Mouse (Mus musculus) stomach, embryonic 14.5 days (tissue): ENCODE results near the gene Tex9. TPM values are rescaled to one million over a fixed set of nuclear protein-coding genes. Genes with fewer than 3 reads are reported as not detected.

ENCODE experiments used
- ATAC-seq: fragments of 200-750 bp; cut with Nextera tagmentation; 2 replicates; pipeline ENCODE4 v1.8.0; 2017; ENCODE audit warnings: low read depth, moderate TSS enrichment; ENCODE audit not compliant: insufficient number of reproducible peaks, insufficient read depth, low FRiP score
- H3K27ac ChIP-seq: fragments of 300-500 bp; sonication (generic); 2 replicates; pipeline ENCODE4 v1.5.1; 2014; ENCODE audit warnings: mild to moderate bottlenecking, low read length, moderate library complexity, mixed read lengths
- H3K27me3 ChIP-seq: fragments of 300-500 bp; sonication (generic); 2 replicates; pipeline ENCODE4 v1.6.1; 2014; ENCODE audit warnings: low read length, control low read depth, mixed read lengths; ENCODE audit not compliant: control insufficient read depth, insufficient read depth
- H3K36me3 ChIP-seq: fragments of 300-500 bp; sonication (generic); 2 replicates; pipeline ENCODE4 v1.6.1; 2014; ENCODE audit warnings: mild to moderate bottlenecking, control low read depth, low read length, moderate library complexity, mixed read lengths; ENCODE audit not compliant: control insufficient read depth, insufficient read depth
- H3K4me1 ChIP-seq: fragments of 300-500 bp; sonication (generic); 2 replicates; pipeline ENCODE4 v1.6.1; 2014; ENCODE audit warnings: low read length, control low read depth, mixed read lengths; ENCODE audit not compliant: control insufficient read depth, insufficient read depth
- H3K4me2 ChIP-seq: fragments of 300-500 bp; sonication (generic); replicated peaks from 2 replicates; pipeline ENCODE4 v1.6.1; 2014; ENCODE audit warnings: low read depth, low read length, control low read depth
- H3K4me3 ChIP-seq: fragments of 300-500 bp; sonication (generic); 2 replicates; pipeline ENCODE4 v1.5.1; 2014; ENCODE audit warnings: low read depth, low read length, control low read depth
- H3K9ac ChIP-seq: fragments of 300-500 bp; sonication (generic); replicated peaks from 2 replicates; pipeline ENCODE4 v1.6.1; 2014; ENCODE audit warnings: low read depth, mild to moderate bottlenecking, control low read depth, low read length, moderate library complexity, mixed read lengths
- H3K9me3 ChIP-seq: fragments of 300-500 bp; sonication (generic); 2 replicates; pipeline ENCODE4 v1.6.1; 2016; ENCODE audit warnings: low read depth, low read length, control low read depth; ENCODE audit not compliant: control insufficient read depth
- WGBS: fragments of 180-500 bp; shearing (Covaris S2); extraction: QIAGEN DNeasy Blood & Tissue Kit; methylation state at CpG from one replicate; pipeline ENCODE4 v1.1.7; 2014; 5-methylcytosine and 5-hydroxymethylcytosine counted together
- polyA plus RNA-seq: library from polyadenylated mRNA; unstranded; fragments of >200 nt; fragmentation: Nextera tagmentation; extraction: Ambion mirVana; gene quantifications from 2 replicates; pipeline ENCODE4 v1.2.1, GENCODE M21; 2014

Gene Tex9
- polyA plus RNA-seq, 1 experiment from 2014 or later = 36.2 TPM

- Histone ChIP-seq H3K4me2 (peak overlapping the region; percentile 62), H3K9ac (no peak overlapping the region; the same call in 1 of the 2 replicates), H3K27me3 (no peaks in the 10 kb centered on the region), H3K4me3 (peak overlapping the region; percentile 95), H3K27ac (peak overlapping the region; percentile 99), H3K36me3 (no peaks in the 10 kb centered on the region), H3K4me1 (peaks cover 9% of the 10 kb centered on the region), H3K9me3 (no peaks in the 10 kb centered on the region)
- WGBS = 25% methylated on average over 4 of the region's 4 CpGs
- ATAC-seq = no peak; the same call in 1 of the 2 replicates
Observed at GRCm38 (mm10) chr9:72530824-72531223, 38.8 kb upstream of the Tex9 start.

GRCm38 (mm10) chr9:72530237-72530636, 38.2 kb upstream of the Tex9 start:
- Histone ChIP-seq H3K36me3 (no peaks in the 10 kb centered on the region), H3K4me1 (peaks cover 9% of the 10 kb centered on the region), H3K9ac (no peak overlapping the region), H3K9me3 (no peaks in the 10 kb centered on the region), H3K27ac (no peak overlapping the region), H3K4me3 (no peak overlapping the region), H3K4me2 (0 out of 2 replicates have a peak overlapping the region, but pooled peaks have one; percentile 3), H3K27me3 (no peaks in the 10 kb centered on the region)
- WGBS = under 1% methylated on average over 12 of the region's 12 CpGs
- no peak for ATAC-seq

- ATAC-seq = no peak
- H3K4me3 ChIP-seq = no peak overlapping the region
- H3K9ac ChIP-seq = no peak overlapping the region
- H3K27ac ChIP-seq = no peak overlapping the region
- no peaks in the 10 kb centered on the region for H3K9me3 ChIP-seq
- peaks cover 6% of the 10 kb centered on the region for H3K4me1 ChIP-seq
- WGBS = 93% methylated on average over 1 of the region's 1 CpGs
- H3K27me3 ChIP-seq = no peaks in the 10 kb centered on the region
- H3K4me2 ChIP-seq = no peak overlapping the region
- no peaks in the 10 kb centered on the region for H3K36me3 ChIP-seq
Observed at GRCm38 (mm10) chr9:72526091-72526490, 34.1 kb upstream of the Tex9 start.

GRCm38 (mm10) chr9:72520849-72521248, 28.8 kb upstream of the Tex9 start:
- ATAC-seq = no peak
- Histone ChIP-seq H3K4me3 (no peak overlapping the region), H3K4me1 (no peaks in the 10 kb centered on the region), H3K9ac (no peak overlapping the region), H3K9me3 (no peaks in the 10 kb centered on the region), H3K4me2 (no peak overlapping the region), H3K36me3 (no peaks in the 10 kb centered on the region), H3K27ac (no peak overlapping the region), H3K27me3 (no peaks in the 10 kb centered on the region)

- no peak overlapping the region for H3K4me3 ChIP-seq
- no peak for ATAC-seq
Observed at GRCm38 (mm10) chr9:72519246-72519645, 27.2 kb upstream of the Tex9 start.

GRCm38 (mm10) chr9:72515366-72515765, 23.4 kb upstream of the Tex9 start:
- no peaks in the 10 kb centered on the region for H3K27me3 ChIP-seq
- no peaks in the 10 kb centered on the region for H3K36me3 ChIP-seq
- no peak overlapping the region for H3K27ac ChIP-seq
- H3K4me1 ChIP-seq = no peaks in the 10 kb centered on the region
- no peaks in the 10 kb centered on the region for H3K9me3 ChIP-seq
- no peak for ATAC-seq
- H3K4me3 ChIP-seq = no peak overlapping the region
- H3K9ac ChIP-seq = no peak overlapping the region
- no peak overlapping the region for H3K4me2 ChIP-seq

More at GRCm38 (mm10) chr9:72519246-72519645, 27.2 kb upstream of the Tex9 start:
- no peak overlapping the region for H3K4me2 ChIP-seq
- no peaks in the 10 kb centered on the region for H3K27me3 ChIP-seq
- no peak overlapping the region for H3K27ac ChIP-seq
- H3K9me3 ChIP-seq = no peaks in the 10 kb centered on the region
- no peaks in the 10 kb centered on the region for H3K36me3 ChIP-seq
- no peaks in the 10 kb centered on the region for H3K4me1 ChIP-seq
- H3K9ac ChIP-seq = no peak overlapping the region

GRCm38 (mm10) chr9:72512229-72512981, 20.4 kb upstream of the Tex9 start:
- Histone ChIP-seq H3K9ac (no peak overlapping the region), H3K4me3 (no peak overlapping the region), H3K4me1 (no peaks in the 10 kb centered on the region), H3K4me2 (no peak overlapping the region), H3K36me3 (no peaks in the 10 kb centered on the region), H3K27ac (no peak overlapping the region), H3K9me3 (no peaks in the 10 kb centered on the region), H3K27me3 (no peaks in the 10 kb centered on the region)
- ATAC-seq = no peak
- 58% methylated on average over 11 of the region's 11 CpGs for WGBS

- no peaks in the 10 kb centered on the region for H3K36me3 ChIP-seq
- no peak overlapping the region for H3K27ac ChIP-seq
- H3K9ac ChIP-seq = no peak overlapping the region
- H3K4me3 ChIP-seq = no peak overlapping the region
- ATAC-seq = no peak
- no peaks in the 10 kb centered on the region for H3K9me3 ChIP-seq
- H3K4me1 ChIP-seq = 0 out of 2 replicates have a peak, but pooled peaks cover 4% of the 10 kb centered on the region
- WGBS = 71% methylated on average over 3 of the region's 3 CpGs
- no peak overlapping the region for H3K4me2 ChIP-seq
- H3K27me3 ChIP-seq = no peaks in the 10 kb centered on the region
Observed at GRCm38 (mm10) chr9:72497171-72497570, 5.2 kb upstream of the Tex9 start.

- Histone ChIP-seq H3K27me3 (no peaks in the 10 kb centered on the region), H3K4me1 (0 out of 2 replicates have a peak, but pooled peaks cover 4% of the 10 kb centered on the region), H3K27ac (no peak overlapping the region), H3K4me2 (no peak overlapping the region), H3K9ac (no peak overlapping the region), H3K4me3 (no peak overlapping the region), H3K36me3 (no peaks in the 10 kb centered on the region), H3K9me3 (no peaks in the 10 kb centered on the region)
- 55% methylated on average over 2 of the region's 2 CpGs for WGBS
- no peak for ATAC-seq
Observed at GRCm38 (mm10) chr9:72496691-72497090, 4.7 kb upstream of the Tex9 start.
